ENCODE assay signal across 7 mouse cellular contexts in the genomic region with DNA sequence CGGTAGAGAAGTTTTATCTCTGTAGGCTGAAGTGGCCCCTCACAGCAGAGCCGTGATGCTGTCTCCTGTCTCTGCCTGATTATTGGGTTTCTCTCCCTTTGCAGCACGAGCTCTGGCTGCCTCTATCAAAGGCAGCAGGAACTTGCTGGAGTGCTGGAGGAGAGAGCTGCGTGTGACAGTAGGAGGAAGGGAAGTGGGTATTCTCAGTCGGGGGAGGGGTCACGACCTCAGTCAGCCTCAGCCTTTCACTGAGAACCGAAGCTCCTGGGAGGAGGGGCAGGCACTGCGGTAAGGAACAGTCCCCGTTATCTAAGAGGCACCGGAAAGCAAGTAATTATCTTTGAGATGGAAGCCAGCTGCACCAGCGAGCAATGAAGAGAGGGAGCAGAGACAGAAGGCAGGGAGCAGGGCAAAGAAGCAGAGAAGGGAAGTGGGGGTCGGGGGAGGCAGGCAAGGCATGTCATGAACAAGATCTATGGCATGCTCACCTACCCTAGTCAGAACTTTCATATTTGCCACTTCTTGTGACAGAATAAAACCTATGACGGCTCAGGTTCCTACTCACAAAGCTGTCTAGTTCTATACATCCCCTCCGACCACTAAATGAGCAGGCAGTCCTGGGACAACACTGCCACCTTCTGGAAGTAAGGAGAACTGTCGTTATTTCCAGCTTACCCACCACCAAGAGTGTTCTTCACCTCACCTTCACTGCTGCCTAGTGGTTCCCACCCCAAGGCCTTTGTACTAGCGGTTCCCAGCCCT.
DNase-seq lines count a peak whose midpoint lies in the region; ATAC-seq and TF ChIP-seq lines count a peak whose summit lies in the region.

No protein-coding gene starts in this region.

- DNase-seq in G1E (ENCODE audit: low spot score) = peak; percentile 88
- peak; percentile 88 for DNase-seq in embryo, embryonic 10.5 days (ENCODE audit: low spot score)
- peak; percentile 76 for DNase-seq in kidney, postnatal 14 days
- peak; percentile 40 to 48 for DNase-seq in spleen, adult 2 months (ENCODE audit: low read depth in 1 of 2, low spot score in 2 of 2)

- WGBS in heart, embryonic 15.5 days = 2% methylated on average over 16 of the region's 16 CpGs
- 1% methylated on average over 16 of the region's 16 CpGs for WGBS in spleen, adult 2 months

- H3K4me1 ChIP-seq in G1E (ENCODE audit: insufficient read depth, low read depth, low read length) = peaks cover 56% of the 10 kb centered on the region
- H3K4me1 ChIP-seq in heart, embryonic 15.5 days (replicated peaks) = peaks cover 9% of the 10 kb centered on the region
- no peaks in the 10 kb centered on the region; the same call in 1 of the 2 replicates for H3K4me1 ChIP-seq in spleen, adult 2 months (ENCODE audit: control insufficient read depth, insufficient read depth, insufficient read length)

- H3K36me3 ChIP-seq in C2C12 (ENCODE audit: control insufficient read depth, insufficient read depth) (no peaks in the 10 kb centered on the region), G1E (replicated peaks) (peaks cover 20% of the 10 kb centered on the region)
- H3K36me3 ChIP-seq in heart, embryonic 15.5 days = no peaks in the 10 kb centered on the region
- no peaks in the 10 kb centered on the region for H3K36me3 ChIP-seq in spleen, adult 2 months (ENCODE audit: control insufficient read depth, insufficient read depth, low read length)

- H3K4me2 ChIP-seq in heart, embryonic 15.5 days = peak overlapping the region; percentile 75

- no peak overlapping the region for H3K9ac ChIP-seq in heart, embryonic 15.5 days

- H3K27ac ChIP-seq in heart, embryonic 15.5 days = peak overlapping the region; percentile 48
- peak overlapping the region; percentile 22; the same call in 1 of the 2 replicates for H3K27ac ChIP-seq in spleen, adult 2 months (ENCODE audit: insufficient read depth, low read length)

- H3ac ChIP-seq in C2C12 (ENCODE audit: control insufficient read depth, insufficient read length, low read depth) = no peak overlapping the region

- no peaks in the 10 kb centered on the region for H3K27me3 ChIP-seq in C2C12 (ENCODE audit: control insufficient read depth, insufficient read depth, insufficient read length)
- no peaks in the 10 kb centered on the region for H3K27me3 ChIP-seq in G1E (ENCODE audit: insufficient read depth, low read length)
- H3K27me3 ChIP-seq in heart, embryonic 15.5 days = no peaks in the 10 kb centered on the region
- no peaks in the 10 kb centered on the region for H3K27me3 ChIP-seq in spleen, adult 2 months (ENCODE audit: control insufficient read depth, insufficient read depth, low read length)

- TF ChIP-seq CTCF in C2C12 (IDR thresholded peaks at IDR 0.05; ENCODE audit: control insufficient read depth, insufficient read depth, insufficient read length) = peak; percentile 68
- peak; percentile 96 for TF ChIP-seq CTCF in G1E (IDR thresholded peaks at IDR 0.05; ENCODE audit: low read depth, low read length)
- TF ChIP-seq CTCF in spleen, adult 2 months (IDR thresholded peaks at IDR 0.05; ENCODE audit: extremely low read depth, insufficient read depth, insufficient read length, insufficient replicate concordance) = peak; percentile 71; the same call in 1 of the 2 replicates

- no peaks in the 10 kb centered on the region for H3K79me2 ChIP-seq in C2C12 (ENCODE audit: control insufficient read depth, insufficient read depth)

- H3K4me3 ChIP-seq in C2C12 (ENCODE audit: insufficient read depth, poor library complexity, severe bottlenecking) (no peak overlapping the region), G1E (ENCODE audit: low read depth, low read length) (peak overlapping the region; percentile 67)
- peak overlapping the region; percentile 38 for H3K4me3 ChIP-seq in heart, embryonic 15.5 days
- H3K4me3 ChIP-seq in spleen, adult 2 months (ENCODE audit: extremely low read depth, insufficient read depth, insufficient read length) = peak overlapping the region; percentile 50; the same call in 1 of the 2 replicates

- no peak for TF ChIP-seq POLR2A in spleen, adult 2 months (IDR thresholded peaks at IDR 0.05; ENCODE audit: low read depth, low read length)

- H3K79me3 ChIP-seq in C2C12 (ENCODE audit: low read depth) = no peaks in the 10 kb centered on the region

- H3K9me3 ChIP-seq in G1E (replicated peaks) = no peaks in the 10 kb centered on the region
- H3K9me3 ChIP-seq in heart, embryonic 15.5 days (replicated peaks) = no peaks in the 10 kb centered on the region

- peak; percentile 96 for ATAC-seq in G1E (ENCODE audit: extremely low read depth, insufficient number of reproducible peaks, low FRiP score, poor library complexity, severe bottlenecking)
- peak; percentile 63; the same call in 1 of the 2 replicates for ATAC-seq in heart, embryonic 15.5 days (replicated peaks; ENCODE audit: insufficient number of reproducible peaks, insufficient read depth, low FRiP score, low read depth)
- peak; percentile 84 for ATAC-seq in megakaryocyte, adult 5-6 weeks (ENCODE audit: poor library complexity, severe bottlenecking)

TF ChIP-seq in C2C12, 6 proteins besides CTCF, POLR2A, EP300 and RAD21:
- TF ChIP-seq MAX (IDR thresholded peaks at IDR 0.05) = no peak
- no peak for TF ChIP-seq MYOD1 (IDR thresholded peaks at IDR 0.05; ENCODE audit: control insufficient read depth, insufficient read length, low read depth)
- TF ChIP-seq CEBPB (IDR thresholded peaks at IDR 0.05; ENCODE audit: low read depth) = no peak
- no peak for TF ChIP-seq MYOG (IDR thresholded peaks at IDR 0.05; ENCODE audit: control insufficient read depth, extremely low read depth, insufficient read length)
- TF ChIP-seq USF1 (IDR thresholded peaks at IDR 0.05; ENCODE audit: low read depth) = no peak
- no peak for TF ChIP-seq FOSL1 (IDR thresholded peaks at IDR 0.05; ENCODE audit: insufficient read depth, low read length, poor library complexity, severe bottlenecking)
TF ChIP-seq in C2C12: peak in this region for 0.
